Mouse (Mus musculus): ENCODE data around the gene Cep55. TPM values are rescaled to one million over a fixed set of nuclear protein-coding genes. Genes with fewer than 3 reads are reported as not detected.

Cep55 gene
- polyA plus RNA-seq, 1 experiment, result 6.9 TPM

DNA sequence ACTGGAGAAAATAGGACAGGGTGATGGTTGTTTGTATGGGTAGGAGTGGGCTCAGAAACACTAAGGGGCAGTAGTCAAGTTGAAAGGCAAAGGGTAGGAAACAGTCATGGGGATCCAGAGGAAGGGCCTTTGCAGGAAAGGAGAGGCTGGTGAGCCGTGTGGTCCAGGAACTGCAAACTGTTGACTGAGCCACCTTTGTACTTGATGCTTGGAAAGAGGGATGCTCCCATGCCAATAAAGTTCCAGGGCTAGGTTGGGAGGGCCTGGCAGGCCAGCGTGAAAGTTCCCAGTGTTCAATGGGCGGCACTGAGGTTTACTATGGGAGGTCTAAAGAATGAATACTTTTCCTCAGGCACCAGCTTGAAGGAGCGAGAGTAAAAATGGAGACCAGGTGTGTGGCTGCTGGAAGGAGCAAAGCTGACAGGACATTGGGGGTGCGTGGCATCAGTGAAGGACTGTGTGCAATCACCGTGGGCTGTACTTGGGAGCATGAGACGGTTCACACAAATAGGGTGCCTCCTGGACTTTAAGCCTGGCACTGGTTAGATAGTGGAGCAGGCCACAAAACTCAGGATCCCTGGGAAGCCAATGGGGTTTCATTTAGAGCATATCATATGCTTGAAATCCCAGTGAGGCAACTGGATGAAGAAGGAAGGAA lies 60.2 kb downstream of the Cep55 start:
- no peak for TF ChIP-seq CTCF (IDR thresholded peaks at IDR 0.05; ENCODE audit: control insufficient read depth, insufficient read depth, low read length)
- TF ChIP-seq POLR2A (IDR thresholded peaks at IDR 0.05; ENCODE audit: borderline replicate concordance, control insufficient read depth, low read depth, low read length), result no peak
- H3K4me1 ChIP-seq (ENCODE audit: control insufficient read depth, insufficient read depth, low read length), result no peaks in the 10 kb centered on the region
- H3K4me3 ChIP-seq (replicated peaks; ENCODE audit: control insufficient read depth, low read depth, low read length), result no peak overlapping the region
- H3K27ac ChIP-seq (ENCODE audit: control insufficient read depth, insufficient read depth, low read depth, low read length, poor library complexity), result no peak overlapping the region
- WGBS, result 80% methylated on average over 7 of the region's 7 CpGs

GRCm38 (mm10) chr19:38120123-38120760 lies 65.4 kb downstream of the Cep55 start:
- 76% methylated on average over 5 of the region's 5 CpGs for WGBS
- Histone ChIP-seq H3K4me1 (ENCODE audit: control insufficient read depth, insufficient read depth, low read length) (no peaks in the 10 kb centered on the region), H3K27ac (ENCODE audit: control insufficient read depth, insufficient read depth, low read depth, low read length, poor library complexity) (no peak overlapping the region), H3K4me3 (replicated peaks; ENCODE audit: control insufficient read depth, low read depth, low read length) (no peak overlapping the region)
- no peak for TF ChIP-seq CTCF (IDR thresholded peaks at IDR 0.05; ENCODE audit: control insufficient read depth, insufficient read depth, low read length)
- no peak for TF ChIP-seq POLR2A (IDR thresholded peaks at IDR 0.05; ENCODE audit: borderline replicate concordance, control insufficient read depth, low read depth, low read length)

- Histone ChIP-seq H3K4me1 (ENCODE audit: control insufficient read depth, insufficient read depth, low read length) (no peaks in the 10 kb centered on the region), H3K27ac (ENCODE audit: control insufficient read depth, insufficient read depth, low read depth, low read length, poor library complexity) (no peak overlapping the region), H3K4me3 (replicated peaks; ENCODE audit: control insufficient read depth, low read depth, low read length) (no peak overlapping the region)
- WGBS, result 22% methylated on average over 9 of the region's 9 CpGs
- TF ChIP-seq CTCF (IDR thresholded peaks at IDR 0.05; ENCODE audit: control insufficient read depth, insufficient read depth, low read length) (no peak), POLR2A (IDR thresholded peaks at IDR 0.05; ENCODE audit: borderline replicate concordance, control insufficient read depth, low read depth, low read length) (no peak)
Measured at GRCm38 (mm10) chr19:38123921-38124320, 69.1 kb downstream of the Cep55 start.

Other genes with a start within 250 kb of the Cep55 start
- 5.5 and 12.4 TPM in 2 replicates for gene Myof, start 11.4 kb upstream of the Cep55 start, polyA plus RNA-seq (2011; ENCODE audit: insufficient read depth, insufficient read length, low replicate concordance, missing spikeins)
- gene Ffar4, start 42.1 kb downstream of the Cep55 start, polyA plus RNA-seq (2011; ENCODE audit: insufficient read depth, insufficient read length, low replicate concordance, missing spikeins), result not detected in 2 replicates
- gene Rbp4, start 70.3 kb downstream of the Cep55 start, polyA plus RNA-seq (2011; ENCODE audit: insufficient read depth, insufficient read length, low replicate concordance, missing spikeins), result 2.9 and 23.0 TPM in 2 replicates
- not detected in 2 replicates for gene Pde6c, start 77.8 kb downstream of the Cep55 start, polyA plus RNA-seq (2011; ENCODE audit: insufficient read depth, insufficient read length, low replicate concordance, missing spikeins)
- gene Fra10ac1, start 169.1 kb downstream of the Cep55 start, polyA plus RNA-seq (2011; ENCODE audit: insufficient read depth, insufficient read length, low replicate concordance, missing spikeins), result 11.9 and 17.8 TPM in 2 replicates
- 142 and 160 TPM in 2 replicates for gene Lgi1, start 209.5 kb downstream of the Cep55 start, polyA plus RNA-seq (2011; ENCODE audit: insufficient read depth, insufficient read length, low replicate concordance, missing spikeins)